Mouse (Mus musculus): ENCODE data around the gene Sbk1. TPM values are rescaled to one million over a fixed set of nuclear protein-coding genes. Genes with fewer than 3 reads are reported as not detected.

The Sbk1 gene
- total and polyA plus RNA-seq, 3 experiments: 1.6 to 4.5 (median 4.2) TPM

- Histone ChIP-seq H3K4me2 (ENCODE audit: insufficient read depth, low read depth, poor library complexity, severe bottlenecking) (no peak overlapping the region), H3K27me3 (replicated peaks) (peaks cover 49% of the 10 kb centered on the region), H3K79me2 (replicated peaks; ENCODE audit: control insufficient read depth, extremely low read depth, insufficient read depth, poor library complexity, severe bottlenecking) (no peaks in the 10 kb centered on the region), H3K9ac (ENCODE audit: insufficient read depth, low read depth) (no peak overlapping the region), H3K36me3 (replicated peaks in 1 of 2; ENCODE audit: control insufficient read depth in 1 of 2, insufficient read depth in 1 of 2, low read length in 1 of 2) (no peaks in the 10 kb centered on the region), H3K9me3 (replicated peaks; ENCODE audit: low read length) (no peaks in the 10 kb centered on the region), H3K27ac (ENCODE audit: insufficient read depth, low read depth) (no peak overlapping the region), H3K4me1 (ENCODE audit: control insufficient read depth in 1 of 2, insufficient read depth in 2 of 2) (no peaks in the 10 kb centered on the region), H3K4me3 (replicated peaks in 1 of 3; ENCODE audit: low read depth in 2 of 3, low read length in 2 of 3, poor library complexity in 1 of 3) (no peak overlapping the region)
- no peak for DNase-seq (ENCODE audit: extremely low read depth)
- dilution Hi-C loops (cut with MboI; ENCODE audit: extremely low pct_ligation_motif_present, extremely low pct_unique_long_range_greater_than_20kb, low sequenced_read_pairs) (no loop called here), in situ Hi-C loops (cut with MboI; ENCODE audit: low pct_ligation_motif_present, low pct_unique_long_range_greater_than_20kb, low sequenced_read_pairs) (loop anchor here (5.0 to 25.0 kb wide), 2 partner anchors 38 to 98 kb away; partner anchors contain the start of gene Lat)
- TF ChIP-seq CTCF (conservative IDR thresholded peaks at IDR 0.05 in 1 of 2, IDR thresholded peaks at IDR 0.05 in 1 of 2; ENCODE audit: low read depth in 2 of 2, low read length in 2 of 2) (0 out of 4 replicates have a peak, but pooled peaks of 1 of the 2 experiments have one; percentile 5), ZNF384 (IDR thresholded peaks at IDR 0.05; ENCODE audit: low read depth, low read length) (no peak), TCF12 (IDR thresholded peaks at IDR 0.05; ENCODE audit: low read depth, low read length) (no peak)
Observed at GRCm38 (mm10) chr7:126263964-126264363, 8.5 kb upstream of the Sbk1 start.

- in situ Hi-C loops (cut with MboI; ENCODE audit: low pct_ligation_motif_present, low pct_unique_long_range_greater_than_20kb, low sequenced_read_pairs): loop anchor here (25.0 kb wide), 1 partner anchor 96 kb away; the partner anchor contains the start of gene Lat
- Histone ChIP-seq H3K4me3 (replicated peaks in 1 of 3; ENCODE audit: low read depth in 2 of 3, low read length in 2 of 3, poor library complexity in 1 of 3) (no peak overlapping the region), H3K27me3 (replicated peaks) (peaks cover 57% of the 10 kb centered on the region), H3K36me3 (replicated peaks in 1 of 2; ENCODE audit: control insufficient read depth in 1 of 2, insufficient read depth in 1 of 2, low read length in 1 of 2) (no peaks in the 10 kb centered on the region), H3K4me1 (ENCODE audit: control insufficient read depth in 1 of 2, insufficient read depth in 2 of 2) (peaks cover 0 to 5% of the 10 kb centered on the region in 2 experiments; a peak in 1 of 4 replicates), H3K9ac (ENCODE audit: insufficient read depth, low read depth) (no peak overlapping the region), H3K4me2 (ENCODE audit: insufficient read depth, low read depth, poor library complexity, severe bottlenecking) (no peak overlapping the region), H3K79me2 (replicated peaks; ENCODE audit: control insufficient read depth, extremely low read depth, insufficient read depth, poor library complexity, severe bottlenecking) (no peaks in the 10 kb centered on the region), H3K27ac (ENCODE audit: insufficient read depth, low read depth) (no peak overlapping the region), H3K9me3 (replicated peaks; ENCODE audit: low read length) (no peaks in the 10 kb centered on the region)
- dilution Hi-C loops (cut with MboI; ENCODE audit: extremely low pct_ligation_motif_present, extremely low pct_unique_long_range_greater_than_20kb, low sequenced_read_pairs): no loop called here
- no peak for DNase-seq (ENCODE audit: extremely low read depth)
- TF ChIP-seq ZC3H11A (IDR thresholded peaks at IDR 0.05; ENCODE audit: low read depth, low read length) (no peak), RCOR1 (conservative IDR thresholded peaks at IDR 0.05; ENCODE audit: low read depth, low read length) (no peak), GABPA (IDR thresholded peaks at IDR 0.05; ENCODE audit: insufficient replicate concordance, low read depth, low read length) (no peak), POLR2A (IDR thresholded peaks at IDR 0.05; ENCODE audit: low read depth, low read length) (no peak), ETS1 (conservative IDR thresholded peaks at IDR 0.05; ENCODE audit: low read depth, low read length) (no peak), TCF12 (IDR thresholded peaks at IDR 0.05; ENCODE audit: low read depth, low read length) (no peak)
Observed at GRCm38 (mm10) chr7:126265949-126266348, 6.5 kb upstream of the Sbk1 start.

GRCm38 (mm10) chr7:126266372-126266870 lies 6.0 kb upstream of the Sbk1 start:
- H3K9me3 ChIP-seq (replicated peaks; ENCODE audit: low read length): no peaks in the 10 kb centered on the region
- H3K79me2 ChIP-seq (replicated peaks; ENCODE audit: control insufficient read depth, extremely low read depth, insufficient read depth, poor library complexity, severe bottlenecking): no peaks in the 10 kb centered on the region
- no peak for DNase-seq (ENCODE audit: extremely low read depth)
- in situ Hi-C loops (cut with MboI; ENCODE audit: low pct_ligation_motif_present, low pct_unique_long_range_greater_than_20kb, low sequenced_read_pairs) (loop anchor here (25.0 kb wide), 1 partner anchor 96 kb away; the partner anchor contains the start of gene Lat), dilution Hi-C loops (cut with MboI; ENCODE audit: extremely low pct_ligation_motif_present, extremely low pct_unique_long_range_greater_than_20kb, low sequenced_read_pairs) (no loop called here)
- H3K4me3 ChIP-seq (replicated peaks in 1 of 3; ENCODE audit: low read depth in 2 of 3, low read length in 2 of 3, poor library complexity in 1 of 3): no peak overlapping the region
- peaks cover 61% of the 10 kb centered on the region for H3K27me3 ChIP-seq (replicated peaks)
- no peak for TF ChIP-seq CHD1 (IDR thresholded peaks at IDR 0.05; ENCODE audit: low read depth, low read length)
- TF ChIP-seq POLR2AphosphoS2 (IDR thresholded peaks at IDR 0.05; ENCODE audit: low read depth, low read length): no peak
- no peak for TF ChIP-seq SMC3 (IDR thresholded peaks at IDR 0.05; ENCODE audit: low read depth, low read length)
- no peak for TF ChIP-seq NELFE (IDR thresholded peaks at IDR 0.05; ENCODE audit: low read depth, low read length)
- no peak for TF ChIP-seq ZMIZ1 (IDR thresholded peaks at IDR 0.05; ENCODE audit: low read depth, low read length)
- TF ChIP-seq EP300 (IDR thresholded peaks at IDR 0.05; ENCODE audit: low read length): no peak
- no peak for TF ChIP-seq NRF1 (IDR thresholded peaks at IDR 0.05; ENCODE audit: low read depth, low read length)
- TF ChIP-seq USF1 (IDR thresholded peaks at IDR 0.05; ENCODE audit: low read depth, low read length): no peak
- TF ChIP-seq POLR2A (IDR thresholded peaks at IDR 0.05; ENCODE audit: low read depth, low read length): no peak
- no peak overlapping the region for H3K4me2 ChIP-seq (ENCODE audit: insufficient read depth, low read depth, poor library complexity, severe bottlenecking)
- no peak overlapping the region for H3K27ac ChIP-seq (ENCODE audit: insufficient read depth, low read depth)
- H3K36me3 ChIP-seq (replicated peaks in 1 of 2; ENCODE audit: control insufficient read depth in 1 of 2, insufficient read depth in 1 of 2, low read length in 1 of 2): no peaks in the 10 kb centered on the region
- H3K9ac ChIP-seq (ENCODE audit: insufficient read depth, low read depth): no peak overlapping the region
- peaks cover under 1 to 5% of the 10 kb centered on the region in 2 experiments; a peak in 2 of 4 replicates for H3K4me1 ChIP-seq (ENCODE audit: control insufficient read depth in 1 of 2, insufficient read depth in 2 of 2)

Measured in CH12.LX (cell line).